Comparison of ENCODE assay signal across 13 mouse cellular contexts in genomic region chr1:152615987-152616776, GRCm38 (mm10).
DNase-seq lines count a peak whose midpoint lies in the region; ATAC-seq and TF ChIP-seq lines count a peak whose summit lies in the region.
"Had no signal": no experiment of that assay in that cellular context is flagged by ENCODE, and none has a peak within 500 bp of the region (broad histone marks: within the 10 kb centered on the region; RNA-seq: fewer than 3 reads in every experiment).

No protein-coding gene starts in this region.

- intact Hi-C loops in heart, postnatal 10 days (cut with DNase I) = no loop called here

- H3K27ac ChIP-seq in heart, embryonic 16.5 days (ENCODE audit: low read length) = peak overlapping the region; percentile 74
- H3K27ac ChIP-seq in brown adipose tissue, adult 24 weeks (replicated peaks; ENCODE audit: low read depth, low read length) = peak overlapping the region; percentile 66
- peak overlapping the region; percentile 80 for H3K27ac ChIP-seq in intestine, postnatal 0 days (ENCODE audit: low read depth, low read length)
- H3K27ac ChIP-seq in layer of hippocampus, adult 2 months = no peak overlapping the region

- no peak for DNase-seq in heart, postnatal 10 days
- DNase-seq in layer of hippocampus, adult 2 months (ENCODE audit: low spot score in 2 of 2) = no peak
- DNase-seq in gastrocnemius, postnatal 25 days = no peak
- DNase-seq: adrenal gland, adult 2 months; forebrain, postnatal 0 days; lung, adult 18-20 months; thymus, postnatal 25 days had no signal

- H3K9me3 ChIP-seq in heart, embryonic 16.5 days (replicated peaks; ENCODE audit: control insufficient read depth, low read length) = peaks cover 5% of the 10 kb centered on the region; the same call in 1 of the 2 replicates
- H3K9me3 ChIP-seq in intestine, postnatal 0 days (ENCODE audit: control insufficient read depth) = no peaks in the 10 kb centered on the region

- peak overlapping the region; percentile 66; the same call in 1 of the 2 replicates for H3K9ac ChIP-seq in heart, embryonic 16.5 days (ENCODE audit: low read length)
- no peak overlapping the region for H3K9ac ChIP-seq in intestine, postnatal 0 days (ENCODE audit: low read depth, low read length)
- H3K9ac ChIP-seq: forebrain, postnatal 0 days had no signal

- no peak overlapping the region for H3K4me3 ChIP-seq in heart, embryonic 16.5 days (ENCODE audit: low read length)
- no peak overlapping the region; the same call in 1 of the 2 replicates for H3K4me3 ChIP-seq in brown adipose tissue, adult 24 weeks (ENCODE audit: insufficient read depth, low read depth, low read length)
- H3K4me3 ChIP-seq in intestine, postnatal 0 days (ENCODE audit: low read depth, low read length) = no peak overlapping the region
- no peak overlapping the region for H3K4me3 ChIP-seq in layer of hippocampus, adult 2 months
- H3K4me3 ChIP-seq: midbrain, embryonic 10.5 days had no signal

- no peak for ATAC-seq in heart, embryonic 16.5 days (replicated peaks; ENCODE audit: extremely low read depth, insufficient read depth, low FRiP score)
- ATAC-seq in intestine, postnatal 0 days = no peak
- peak; percentile 55 for ATAC-seq in megakaryocyte progenitor cell, adult 5-6 weeks (replicated peaks; ENCODE audit: poor library complexity)
- ATAC-seq: forebrain, postnatal 0 days; inflammation-experienced regulatory T-cells, adult 6 months had no signal

- no peaks in the 10 kb centered on the region for H3K27me3 ChIP-seq in heart, embryonic 16.5 days (ENCODE audit: control insufficient read depth, insufficient read depth, low read length)
- H3K27me3 ChIP-seq in intestine, postnatal 0 days (replicated peaks; ENCODE audit: control insufficient read depth, insufficient read depth, low read length) = no peaks in the 10 kb centered on the region

- WGBS in heart, embryonic 16.5 days = 61% methylated on average over 10 of the region's 10 CpGs
- WGBS in intestine, postnatal 0 days = 64% methylated on average over 10 of the region's 10 CpGs

- no peak overlapping the region for H3K4me2 ChIP-seq in heart, embryonic 16.5 days (ENCODE audit: low read depth, low read length)
- H3K4me2 ChIP-seq in intestine, postnatal 0 days (replicated peaks; ENCODE audit: low read depth) = no peak overlapping the region

- peaks cover 75% of the 10 kb centered on the region for H3K4me1 ChIP-seq in heart, embryonic 16.5 days (ENCODE audit: control insufficient read depth, insufficient read depth, low read length)
- peaks cover 60% of the 10 kb centered on the region for H3K4me1 ChIP-seq in brown adipose tissue, adult 24 weeks (ENCODE audit: control insufficient read depth, insufficient read depth, insufficient read length, low read length)
- H3K4me1 ChIP-seq in intestine, postnatal 0 days (replicated peaks; ENCODE audit: control insufficient read depth, insufficient read depth, low read length) = peaks cover 24% of the 10 kb centered on the region

- no peak for TF ChIP-seq CTCF in intestine, postnatal 0 days (IDR thresholded peaks at IDR 0.05; ENCODE audit: low read depth)
- TF ChIP-seq CTCF in layer of hippocampus, adult 2 months (conservative IDR thresholded peaks at IDR 0.05) = no peak

- peaks cover 28% of the 10 kb centered on the region for H3K36me3 ChIP-seq in heart, embryonic 16.5 days (ENCODE audit: control insufficient read depth, insufficient read depth)
- peaks cover 15% of the 10 kb centered on the region; the same call in 1 of the 2 replicates for H3K36me3 ChIP-seq in intestine, postnatal 0 days (ENCODE audit: control insufficient read depth, insufficient read depth)
